Mouse (Mus musculus) midbrain, embryonic 15.5 days (tissue): Measurements from ENCODE around the gene Cltc. TPM values are rescaled to one million over a fixed set of nuclear protein-coding genes. Genes with fewer than 3 reads are reported as not detected.
A peak's percentile ranks its signal among the peaks of the same experiment; 100 is the strongest.
"Not testable (repeated sequence)": the region's sequence is repeated elsewhere in the genome, so short reads cannot be mapped to it uniquely, and the experiment has no call there.

Source experiments
- ATAC-seq: fragments of 200-750 bp; cut with Nextera tagmentation; replicated peaks from 2 replicates; pipeline ENCODE4 v1.8.0; 2017; ENCODE audit warnings: moderate TSS enrichment
- H3K27ac ChIP-seq: fragments of 300-500 bp; sonication (generic); 2 replicates; pipeline ENCODE4 v1.5.1; 2015; ENCODE audit warnings: mild to moderate bottlenecking, inconsistent platforms
- H3K27me3 ChIP-seq: fragments of 300-500 bp; sonication (generic); replicated peaks from 2 replicates; pipeline ENCODE4 v1.6.1; 2015; ENCODE audit warnings: inconsistent platforms
- H3K36me3 ChIP-seq: fragments of 300-500 bp; sonication (generic); replicated peaks from 2 replicates; pipeline ENCODE4 v1.6.1; 2015; ENCODE audit warnings: inconsistent platforms
- H3K4me1 ChIP-seq: fragments of 300-500 bp; sonication (generic); 2 replicates; pipeline ENCODE4 v1.6.1; 2015; ENCODE audit warnings: inconsistent platforms
- H3K4me2 ChIP-seq: fragments of 300-500 bp; sonication (generic); 2 replicates; pipeline ENCODE4 v1.6.1; 2015; ENCODE audit warnings: inconsistent platforms, mild to moderate bottlenecking, moderate library complexity
- H3K4me3 ChIP-seq: fragments of 300-500 bp; sonication (generic); 2 replicates; pipeline ENCODE4 v1.5.1; 2015; ENCODE audit warnings: mild to moderate bottlenecking, inconsistent platforms
- H3K9ac ChIP-seq: fragments of 300-500 bp; sonication (generic); 2 replicates; pipeline ENCODE4 v1.6.1; 2015; ENCODE audit warnings: mild to moderate bottlenecking, inconsistent platforms
- H3K9me3 ChIP-seq: fragments of 300-500 bp; sonication (generic); 2 replicates; pipeline ENCODE4 v1.6.1; 2016; ENCODE audit warnings: inconsistent platforms
- WGBS: fragments of 180-500 bp; shearing (Covaris S2); methylation state at CpG from one replicate; pipeline ENCODE4 v1.1.7; 2015; ENCODE audit warnings: mixed read lengths; 5-methylcytosine and 5-hydroxymethylcytosine counted together
- polyA plus RNA-seq: library from polyadenylated mRNA; unstranded; fragments of >200 nt; fragmentation: Nextera tagmentation; extraction: Ambion mirVana; gene quantifications from 2 replicates; pipeline ENCODE4 v1.2.1, GENCODE M21; 2015

The Cltc gene
- polyA plus RNA-seq = 152 and 166 TPM in 2 replicates

GRCm38 (mm10) chr11:86757480-86758371, at the start of gene Cltc:
TSS of gene Cltc (minus strand) at chr11:86757565.
- H3K36me3 ChIP-seq = no peaks in the 10 kb centered on the region
- peaks cover 38% of the 10 kb centered on the region for H3K4me1 ChIP-seq
- peak; percentile 97 for ATAC-seq
- peak within 1 kb of the TSS; percentile 72 for H3K9ac ChIP-seq
- H3K9me3 ChIP-seq = no peaks in the 10 kb centered on the region
- under 1% methylated on average over 73 of the region's 73 CpGs for WGBS
- H3K27ac ChIP-seq = peak within 1 kb of the TSS; percentile 94
- H3K4me3 ChIP-seq = peak within 1 kb of the TSS; percentile 58
- H3K4me2 ChIP-seq = peak within 1 kb of the TSS; percentile 87
- no peaks in the 10 kb centered on the region for H3K27me3 ChIP-seq

- Histone ChIP-seq H3K9me3 (no peaks in the 10 kb centered on the region), H3K4me1 (peaks cover 14% of the 10 kb centered on the region), H3K9ac (peak overlapping the region; percentile 60), H3K27ac (peak overlapping the region; percentile 85), H3K4me2 (peak overlapping the region; percentile 59), H3K36me3 (peaks cover 7% of the 10 kb centered on the region), H3K4me3 (peak overlapping the region; percentile 97), H3K27me3 (no peaks in the 10 kb centered on the region)
- under 1% methylated on average over 25 of the region's 25 CpGs for WGBS
- ATAC-seq = peak; percentile 93
Measured at GRCm38 (mm10) chr11:86807001-86807477, 49.7 kb upstream of the Cltc start.

- ATAC-seq = no peak
- Histone ChIP-seq H3K27ac (no peak overlapping the region), H3K4me1 (no peaks in the 10 kb centered on the region), H3K36me3 (peaks cover 27% of the 10 kb centered on the region; the same call in 1 of the 2 replicates), H3K4me2 (no peak overlapping the region), H3K4me3 (no peak overlapping the region), H3K27me3 (no peaks in the 10 kb centered on the region), H3K9ac (no peak overlapping the region), H3K9me3 (no peaks in the 10 kb centered on the region)
- WGBS = 71% methylated on average over 1 of the region's 1 CpGs
Measured at GRCm38 (mm10) chr11:86794161-86794560, 36.8 kb upstream of the Cltc start.

GRCm38 (mm10) chr11:86787436-86787835, 30.1 kb upstream of the Cltc start:
- H3K9ac ChIP-seq, H3K4me3 ChIP-seq, H3K4me1 ChIP-seq, H3K9me3 ChIP-seq, H3K4me2 ChIP-seq, H3K27me3 ChIP-seq, ATAC-seq, H3K27ac ChIP-seq: not testable (repeated sequence)
- peaks cover 34% of the 10 kb centered on the region for H3K36me3 ChIP-seq
- 93% methylated on average over 5 of the region's 5 CpGs for WGBS

- 94% methylated on average over 2 of the region's 2 CpGs for WGBS
- H3K36me3 ChIP-seq = peaks cover 42% of the 10 kb centered on the region
- ATAC-seq = no peak
Measured at GRCm38 (mm10) chr11:86785767-86786166, 28.4 kb upstream of the Cltc start.

GRCm38 (mm10) chr11:86769884-86770283, 12.5 kb upstream of the Cltc start:
- Histone ChIP-seq H3K27me3 (no peaks in the 10 kb centered on the region), H3K9me3 (no peaks in the 10 kb centered on the region), H3K9ac (no peak overlapping the region), H3K36me3 (peaks cover 24% of the 10 kb centered on the region; the same call in 1 of the 2 replicates), H3K4me1 (no peaks in the 10 kb centered on the region), H3K4me2 (no peak overlapping the region), H3K4me3 (no peak overlapping the region), H3K27ac (no peak overlapping the region)
- 89% methylated on average over 4 of the region's 4 CpGs for WGBS
- ATAC-seq = no peak

More at GRCm38 (mm10) chr11:86785767-86786166, 28.4 kb upstream of the Cltc start:
- no peaks in the 10 kb centered on the region for H3K9me3 ChIP-seq
- no peak overlapping the region for H3K9ac ChIP-seq
- H3K4me2 ChIP-seq = no peak overlapping the region
- no peaks in the 10 kb centered on the region for H3K4me1 ChIP-seq
- no peak overlapping the region for H3K4me3 ChIP-seq
- no peaks in the 10 kb centered on the region for H3K27me3 ChIP-seq
- no peak overlapping the region for H3K27ac ChIP-seq

GRCm38 (mm10) chr11:86764501-86764900, 7.1 kb upstream of the Cltc start:
- Histone ChIP-seq H3K4me3 (no peak overlapping the region), H3K9ac (no peak overlapping the region), H3K4me2 (no peak overlapping the region), H3K4me1 (no peaks in the 10 kb centered on the region), H3K27me3 (no peaks in the 10 kb centered on the region), H3K36me3 (no peaks in the 10 kb centered on the region), H3K9me3 (no peaks in the 10 kb centered on the region), H3K27ac (no peak overlapping the region)
- WGBS = 93% methylated on average over 2 of the region's 2 CpGs
- ATAC-seq = no peak

- 91% methylated on average over 11 of the region's 11 CpGs for WGBS
- not testable (repeated sequence) for H3K9me3 ChIP-seq, H3K4me1 ChIP-seq
Measured at GRCm38 (mm10) chr11:86763127-86763526, 5.8 kb upstream of the Cltc start.

GRCm38 (mm10) chr11:86760357-86760756, 3.0 kb upstream of the Cltc start:
- Histone ChIP-seq H3K9me3 (no peaks in the 10 kb centered on the region), H3K4me1 (peaks cover 18% of the 10 kb centered on the region), H3K27me3 (no peaks in the 10 kb centered on the region), H3K4me2 (no peak overlapping the region), H3K4me3 (no peak overlapping the region), H3K27ac (no peak overlapping the region), H3K9ac (no peak overlapping the region), H3K36me3 (no peaks in the 10 kb centered on the region)
- no peak for ATAC-seq

More at GRCm38 (mm10) chr11:86763127-86763526, 5.8 kb upstream of the Cltc start:
- H3K36me3 ChIP-seq, H3K27ac ChIP-seq, H3K4me2 ChIP-seq, H3K27me3 ChIP-seq, H3K9ac ChIP-seq, H3K4me3 ChIP-seq, ATAC-seq: not testable (repeated sequence)

GRCm38 (mm10) chr11:86759886-86760285, 2.5 kb upstream of the Cltc start:
- Histone ChIP-seq H3K4me1 (peaks cover 23% of the 10 kb centered on the region), H3K36me3 (no peaks in the 10 kb centered on the region), H3K4me2 (no peak overlapping the region), H3K9ac (no peak overlapping the region), H3K27ac (no peak overlapping the region), H3K4me3 (no peak overlapping the region), H3K9me3 (no peaks in the 10 kb centered on the region), H3K27me3 (no peaks in the 10 kb centered on the region)
- no peak for ATAC-seq
- 96% methylated on average over 2 of the region's 2 CpGs for WGBS

GRCm38 (mm10) chr11:86759226-86759625, 1.9 kb upstream of the Cltc start:
- Histone ChIP-seq H3K9ac (no peak overlapping the region), H3K4me3 (no peak overlapping the region), H3K9me3 (no peaks in the 10 kb centered on the region), H3K27me3 (no peaks in the 10 kb centered on the region), H3K27ac (peak overlapping the region; percentile 94; the same call in 1 of the 2 replicates), H3K4me1 (peaks cover 28% of the 10 kb centered on the region), H3K36me3 (no peaks in the 10 kb centered on the region), H3K4me2 (no peak overlapping the region)
- no peak for ATAC-seq
- WGBS = 96% methylated on average over 1 of the region's 1 CpGs

GRCm38 (mm10) chr11:86758559-86758958, 1.2 kb upstream of the Cltc start:
- Histone ChIP-seq H3K4me3 (peak overlapping the region; percentile 58), H3K9ac (peak overlapping the region; percentile 71), H3K4me2 (peak overlapping the region; percentile 64), H3K4me1 (peaks cover 34% of the 10 kb centered on the region), H3K27me3 (no peaks in the 10 kb centered on the region), H3K27ac (peak overlapping the region; percentile 94), H3K36me3 (no peaks in the 10 kb centered on the region), H3K9me3 (no peaks in the 10 kb centered on the region)
- ATAC-seq = no peak
- WGBS = 29% methylated on average over 6 of the region's 6 CpGs
